Mouse (Mus musculus) Patski (cell line): Measurements from ENCODE around the gene Elmo1. TPM values are rescaled to one million over a fixed set of nuclear protein-coding genes. Genes with fewer than 3 reads are reported as not detected.

Source experiments
- ATAC-seq: fragments of 100-300 bp; one replicate; pipeline ENCODE4 v1.8.0; 2021
- CTCF ChIA-PET: fragments of 350-600 bp; sonication (Branson Sonifier 250); formaldehyde crosslinking; loops from one replicate; lab custom pipeline; 2022; ENCODE audit warnings: inconsistent platforms; lab: Charles Lee
- POLR2A ChIA-PET: fragments of 350-600 bp; sonication (Branson Sonifier 250); formaldehyde crosslinking; loops from one replicate; lab custom pipeline; 2022; ENCODE audit warnings: antibody characterized with exemption, inconsistent platforms; lab: Charles Lee
- DNase-seq: peaks from one replicate; pipeline ENCODE4 v3.0.0-alpha.2; 2011; ENCODE audit warnings: low read depth, low spot score
- H3K27me3 ChIP-seq: fragments of 371-371 bp; one replicate; pipeline ENCODE4 v1.5.1; 2021
- CTCF ChIP-seq: fragments of 100-300 bp; IDR thresholded peaks from one replicate; pipeline ENCODE4 v1.5.1; 2021
- in situ Hi-C: fragments of 300-500 bp; cut with MboI; formaldehyde crosslinking; loops from 3 replicates; pipeline ENCODE4 v1.11.1; 2018; ENCODE audit warnings: low pct_unique_long_range_greater_than_20kb, mixed read lengths
- polyA plus RNA-seq: library from polyadenylated mRNA; unstranded; gene quantifications from one replicate; pipeline ENCODE4 v1.2.3, GENCODE M21; 2021

Elmo1 gene
- polyA plus RNA-seq, 1 experiment from 2014 or later: 0.08 TPM

- no peak for DNase-seq
- CTCF ChIA-PET: no interaction called here
- no peak for ATAC-seq
- H3K27me3 ChIP-seq: no peaks in the 10 kb centered on the region
- TF ChIP-seq CTCF: no peak
- in situ Hi-C loops: no loop called here
- POLR2A ChIA-PET: no interaction called here
Observed at GRCm38 (mm10) chr13:20061031-20061430, 29.4 kb upstream of the Elmo1 start.

GRCm38 (mm10) chr13:20063331-20063730 is 27.1 kb upstream of the Elmo1 start:
- H3K27me3 ChIP-seq: no peaks in the 10 kb centered on the region
- in situ Hi-C loops: no loop called here
- TF ChIP-seq CTCF: no peak
- ATAC-seq (no peak), DNase-seq (no peak)
- ChIA-PET POLR2A (no interaction called here), CTCF (no interaction called here)

GRCm38 (mm10) chr13:20072043-20072442 is 18.4 kb upstream of the Elmo1 start:
- ATAC-seq (no peak), DNase-seq (no peak)
- H3K27me3 ChIP-seq: peaks cover 5% of the 10 kb centered on the region
- ChIA-PET CTCF (no interaction called here), POLR2A (no interaction called here)
- in situ Hi-C loops: no loop called here
- TF ChIP-seq CTCF: no peak

GRCm38 (mm10) chr13:20072994-20073393 is 17.4 kb upstream of the Elmo1 start:
- in situ Hi-C loops: no loop called here
- no peak for TF ChIP-seq CTCF
- ChIA-PET POLR2A (no interaction called here), CTCF (interaction anchor here (0.6 kb wide), 1 partner anchor 295 kb away, joined by 3 read pairs; no protein-coding TSS in a partner anchor)
- no peak for ATAC-seq
- H3K27me3 ChIP-seq: peaks cover 5% of the 10 kb centered on the region
- DNase-seq: no peak

GRCm38 (mm10) chr13:20076521-20076920 is 13.9 kb upstream of the Elmo1 start:
- TF ChIP-seq CTCF: no peak
- ChIA-PET CTCF (no interaction called here), POLR2A (no interaction called here)
- ATAC-seq (no peak), DNase-seq (no peak)
- no peaks in the 10 kb centered on the region for H3K27me3 ChIP-seq
- in situ Hi-C loops: no loop called here

GRCm38 (mm10) chr13:20077237-20077636 is 13.2 kb upstream of the Elmo1 start:
- H3K27me3 ChIP-seq: no peaks in the 10 kb centered on the region
- ChIA-PET CTCF (no interaction called here), POLR2A (no interaction called here)
- no peak for TF ChIP-seq CTCF
- DNase-seq: no peak
- in situ Hi-C loops: no loop called here
- no peak for ATAC-seq

GRCm38 (mm10) chr13:20090711-20091603 is 561 bp downstream of the Elmo1 start:
- peaks cover 10% of the 10 kb centered on the region for H3K27me3 ChIP-seq
- ATAC-seq (no peak), DNase-seq (no peak)
- in situ Hi-C loops: no loop called here
- no peak for TF ChIP-seq CTCF
- ChIA-PET CTCF (no interaction called here), POLR2A (no interaction called here)

GRCm38 (mm10) chr13:20091604-20091926 is 1.2 kb downstream of the Elmo1 start:
- CTCF ChIA-PET: no interaction called here
- in situ Hi-C loops: no loop called here
- ATAC-seq: no peak
- DNase-seq: no peak
- POLR2A ChIA-PET: no interaction called here
- peaks cover 10% of the 10 kb centered on the region for H3K27me3 ChIP-seq
- no peak for TF ChIP-seq CTCF

GRCm38 (mm10) chr13:20092301-20092700 is 1.9 kb downstream of the Elmo1 start:
- CTCF ChIA-PET: no interaction called here
- ATAC-seq (no peak), DNase-seq (no peak)
- POLR2A ChIA-PET: no interaction called here
- in situ Hi-C loops: no loop called here
- peaks cover 10% of the 10 kb centered on the region for H3K27me3 ChIP-seq
- no peak for TF ChIP-seq CTCF

GRCm38 (mm10) chr13:20093307-20094045 is 3.1 kb downstream of the Elmo1 start:
- DNase-seq: no peak
- H3K27me3 ChIP-seq: peaks cover 10% of the 10 kb centered on the region
- in situ Hi-C loops: no loop called here
- no peak for ATAC-seq
- ChIA-PET CTCF (no interaction called here), POLR2A (no interaction called here)
- no peak for TF ChIP-seq CTCF
